Mouse (Mus musculus) right cerebral cortex, postnatal 10 days (tissue): Measurements from ENCODE around the gene Abca17.

Source experiments
- DNase-seq, 2 experiments: peaks; one replicate each; pipeline ENCODE4 v3.0.0; 2021; ENCODE audit warnings: low spot score in 2 of 2

The Abca17 gene

GRCm38 (mm10) chr17:24346831-24347230, 4.0 kb downstream of the Abca17 start:
- no peak for DNase-seq

GRCm38 (mm10) chr17:24344672-24345071, 6.2 kb downstream of the Abca17 start:
- DNase-seq: no peak

GRCm38 (mm10) chr17:24327656-24328055, 23.2 kb downstream of the Abca17 start:
- no peak for DNase-seq

GRCm38 (mm10) chr17:24325051-24325450, 25.8 kb downstream of the Abca17 start:
- DNase-seq: no peak

- DNase-seq: peak; percentile 47 to 63
Measured at GRCm38 (mm10) chr17:24320826-24321225, 30.0 kb downstream of the Abca17 start.

GRCm38 (mm10) chr17:24307500-24307899, 43.4 kb downstream of the Abca17 start:
- no peak for DNase-seq

GRCm38 (mm10) chr17:24300651-24301050, 50.2 kb downstream of the Abca17 start:
- DNase-seq: no peak

GRCm38 (mm10) chr17:24289338-24289737, 61.5 kb downstream of the Abca17 start:
- no peak for DNase-seq

- no peak for DNase-seq
Measured at GRCm38 (mm10) chr17:24288477-24288876, 62.4 kb downstream of the Abca17 start.

GRCm38 (mm10) chr17:24285680-24286079, 65.2 kb downstream of the Abca17 start:
- DNase-seq: no peak

GRCm38 (mm10) chr17:24283266-24283818, 67.5 kb downstream of the Abca17 start:
- DNase-seq: no peak

GRCm38 (mm10) chr17:24282637-24283036, 68.2 kb downstream of the Abca17 start:
- DNase-seq: no peak

- no peak for DNase-seq
Measured at GRCm38 (mm10) chr17:24279907-24280306, 71.0 kb downstream of the Abca17 start.

- DNase-seq: no peak
Measured at GRCm38 (mm10) chr17:24267133-24267532, 83.7 kb downstream of the Abca17 start.

- DNase-seq: no peak
Measured at GRCm38 (mm10) chr17:24264766-24265165, 86.1 kb downstream of the Abca17 start.

- DNase-seq: no peak
Measured at GRCm38 (mm10) chr17:24260516-24260915, 90.4 kb downstream of the Abca17 start.

GRCm38 (mm10) chr17:24259702-24260101, 91.2 kb downstream of the Abca17 start:
- no peak for DNase-seq

- no peak for DNase-seq
Measured at GRCm38 (mm10) chr17:24258981-24259380, 91.9 kb downstream of the Abca17 start.

- DNase-seq: no peak
Measured at GRCm38 (mm10) chr17:24252329-24252728, 98.5 kb downstream of the Abca17 start.

GRCm38 (mm10) chr17:24251320-24252069, 99.4 kb downstream of the Abca17 start, which contains the start of gene Ccnf:
Ccnf (minus strand) TSS chr17:24251484.
- DNase-seq: peak; percentile 97 to 98

- DNase-seq: no peak
Measured at GRCm38 (mm10) chr17:24250988-24251319, 99.9 kb downstream of the Abca17 start.

GRCm38 (mm10) chr17:24248641-24249040, 102.2 kb downstream of the Abca17 start:
- no peak for DNase-seq

GRCm38 (mm10) chr17:24244061-24244460, 106.8 kb downstream of the Abca17 start:
- no peak for DNase-seq
